Mouse (Mus musculus) liver, embryonic 11.5 days (tissue): Measurements from ENCODE around the gene Dlx6. TPM values are rescaled to one million over a fixed set of nuclear protein-coding genes. Genes with fewer than 3 reads are reported as not detected.

ENCODE experiments used
- polyA plus RNA-seq: library from polyadenylated mRNA; unstranded; fragments of >200 nt; fragmentation: Nextera tagmentation; extraction: Ambion mirVana; gene quantifications from 2 replicates; pipeline ENCODE4 v1.2.1, GENCODE M21; 2014

Gene Dlx6
- polyA plus RNA-seq, 1 experiment from 2014 or later, result not detected

Other genes with a start within 250 kb of the Dlx6 start
- 0.88 and 1.5 TPM in 2 replicates for gene Dlx5, start 18.8 kb downstream of the Dlx6 start, polyA plus RNA-seq
- gene Sdhaf3, start 92.7 kb downstream of the Dlx6 start, polyA plus RNA-seq, result 5.1 and 5.8 TPM in 2 replicates